Mouse (Mus musculus) limb, embryonic 15.5 days (tissue): Measurements from ENCODE around the gene Scn3b. TPM values are rescaled to one million over a fixed set of nuclear protein-coding genes. Genes with fewer than 3 reads are reported as not detected.
A peak's percentile ranks its signal among the peaks of the same experiment; 100 is the strongest.

Source experiments
- ATAC-seq: fragments of 200-750 bp; cut with Nextera tagmentation; 2 replicates; pipeline ENCODE4 v1.8.0; 2017; ENCODE audit warnings: low read depth, moderate TSS enrichment; ENCODE audit not compliant: insufficient number of reproducible peaks, low FRiP score, low TSS enrichment
- H3K27ac ChIP-seq: fragments of 300-500 bp; sonication (generic); 2 replicates; pipeline ENCODE4 v1.5.1; 2015; ENCODE audit warnings: moderate library complexity, mild to moderate bottlenecking, inconsistent platforms
- H3K27me3 ChIP-seq: fragments of 300-500 bp; sonication (generic); 2 replicates; pipeline ENCODE4 v1.6.1; 2015; ENCODE audit warnings: inconsistent platforms
- H3K36me3 ChIP-seq: fragments of 300-500 bp; sonication (generic); 2 replicates; pipeline ENCODE4 v1.6.1; 2015; ENCODE audit warnings: inconsistent platforms
- H3K4me1 ChIP-seq: fragments of 300-500 bp; sonication (generic); 2 replicates; pipeline ENCODE4 v1.6.1; 2015; ENCODE audit warnings: inconsistent platforms
- H3K4me2 ChIP-seq: fragments of 300-500 bp; sonication (generic); 2 replicates; pipeline ENCODE4 v1.6.1; 2015; ENCODE audit warnings: mild to moderate bottlenecking, inconsistent platforms
- H3K4me3 ChIP-seq: fragments of 300-500 bp; sonication (generic); 2 replicates; pipeline ENCODE4 v1.5.1; 2015; ENCODE audit warnings: mild to moderate bottlenecking, inconsistent platforms
- H3K9ac ChIP-seq: fragments of 300-500 bp; sonication (generic); 2 replicates; pipeline ENCODE4 v1.6.1; 2015; ENCODE audit warnings: inconsistent platforms
- H3K9me3 ChIP-seq: fragments of 300-500 bp; sonication (generic); 2 replicates; pipeline ENCODE4 v1.6.1; 2016; ENCODE audit warnings: inconsistent platforms
- WGBS: fragments of 180-500 bp; shearing (Covaris S2); methylation state at CpG from one replicate; pipeline ENCODE4 v1.1.7; 2015; 5-methylcytosine and 5-hydroxymethylcytosine counted together
- polyA plus RNA-seq: library from polyadenylated mRNA; unstranded; fragments of >200 nt; fragmentation: Nextera tagmentation; extraction: Ambion mirVana; gene quantifications from 2 replicates; pipeline ENCODE4 v1.2.1, GENCODE M21; 2015

Scn3b gene
- polyA plus RNA-seq, 1 experiment from 2014 or later, result 11.0 TPM

GRCm38 (mm10) chr9:40241951-40242888 is 26.8 kb upstream of the Scn3b start:
- H3K36me3 ChIP-seq, result no peaks in the 10 kb centered on the region
- 56% methylated on average over 13 of the region's 13 CpGs for WGBS
- H3K4me2 ChIP-seq, result peak overlapping the region; percentile 71
- H3K9me3 ChIP-seq, result no peaks in the 10 kb centered on the region
- 0 out of 2 replicates have a peak overlapping the region, but pooled peaks have one; percentile 4 for H3K27ac ChIP-seq
- peaks cover 17% of the 10 kb centered on the region for H3K27me3 ChIP-seq
- peak overlapping the region; percentile 41 for H3K4me3 ChIP-seq
- H3K9ac ChIP-seq, result no peak overlapping the region
- H3K4me1 ChIP-seq, result peaks cover 9% of the 10 kb centered on the region
- no peak for ATAC-seq

- peaks cover 9% of the 10 kb centered on the region for H3K27me3 ChIP-seq
- H3K4me2 ChIP-seq, result no peak overlapping the region
- peaks cover 9% of the 10 kb centered on the region for H3K4me1 ChIP-seq
- H3K9me3 ChIP-seq, result no peaks in the 10 kb centered on the region
- 0 out of 2 replicates have a peak overlapping the region, but pooled peaks have one; percentile 17 for H3K27ac ChIP-seq
- H3K4me3 ChIP-seq, result no peak overlapping the region
- 47% methylated on average over 9 of the region's 9 CpGs for WGBS
- no peak overlapping the region for H3K9ac ChIP-seq
- ATAC-seq, result no peak
- no peaks in the 10 kb centered on the region for H3K36me3 ChIP-seq
These were observed 23.6 kb upstream of the Scn3b start for GRCm38 (mm10) chr9:40245466-40245865.

- H3K27ac ChIP-seq, result 0 out of 2 replicates have a peak overlapping the region, but pooled peaks have one; percentile 17
- no peak overlapping the region for H3K4me2 ChIP-seq
- H3K36me3 ChIP-seq, result no peaks in the 10 kb centered on the region
- WGBS, result 76% methylated on average over 7 of the region's 7 CpGs
- peaks cover 3% of the 10 kb centered on the region; the same call in 1 of the 2 replicates for H3K27me3 ChIP-seq
- no peak overlapping the region for H3K9ac ChIP-seq
- no peak for ATAC-seq
- no peaks in the 10 kb centered on the region for H3K9me3 ChIP-seq
- peaks cover 8% of the 10 kb centered on the region for H3K4me1 ChIP-seq
- H3K4me3 ChIP-seq, result no peak overlapping the region
These were observed 22.9 kb upstream of the Scn3b start for GRCm38 (mm10) chr9:40245974-40246665.

- Histone ChIP-seq H3K27ac (no peak overlapping the region), H3K4me3 (no peak overlapping the region), H3K4me1 (peaks cover 2% of the 10 kb centered on the region), H3K27me3 (no peaks in the 10 kb centered on the region), H3K9me3 (no peaks in the 10 kb centered on the region), H3K36me3 (no peaks in the 10 kb centered on the region), H3K9ac (no peak overlapping the region), H3K4me2 (no peak overlapping the region)
- ATAC-seq, result 0 out of 2 replicates have a peak, but pooled peaks have one; percentile 48
- 74% methylated on average over 6 of the region's 6 CpGs for WGBS
These were observed 22.3 kb upstream of the Scn3b start for GRCm38 (mm10) chr9:40246702-40247101.

GRCm38 (mm10) chr9:40249106-40249505 is 19.9 kb upstream of the Scn3b start:
- ATAC-seq, result no peak
- Histone ChIP-seq H3K27me3 (no peaks in the 10 kb centered on the region), H3K36me3 (no peaks in the 10 kb centered on the region), H3K4me3 (no peak overlapping the region), H3K4me2 (no peak overlapping the region), H3K9ac (no peak overlapping the region), H3K4me1 (no peaks in the 10 kb centered on the region), H3K27ac (no peak overlapping the region), H3K9me3 (no peaks in the 10 kb centered on the region)
- 45% methylated on average over 1 of the region's 1 CpGs for WGBS

- 71% methylated on average over 3 of the region's 3 CpGs for WGBS
- H3K9me3 ChIP-seq, result no peaks in the 10 kb centered on the region
- no peak for ATAC-seq
These were observed 16.6 kb upstream of the Scn3b start for GRCm38 (mm10) chr9:40252459-40252858.

GRCm38 (mm10) chr9:40263874-40264273 is 5.1 kb upstream of the Scn3b start:
- H3K4me2 ChIP-seq, result no peak overlapping the region
- no peak overlapping the region for H3K9ac ChIP-seq
- peaks cover 6% of the 10 kb centered on the region for H3K27me3 ChIP-seq
- WGBS, result 52% methylated on average over 6 of the region's 6 CpGs
- no peak overlapping the region for H3K27ac ChIP-seq
- no peak for ATAC-seq
- no peak overlapping the region for H3K4me3 ChIP-seq
- H3K9me3 ChIP-seq, result no peaks in the 10 kb centered on the region
- H3K4me1 ChIP-seq, result peaks cover 9% of the 10 kb centered on the region
- H3K36me3 ChIP-seq, result no peaks in the 10 kb centered on the region

More at GRCm38 (mm10) chr9:40252459-40252858, 16.6 kb upstream of the Scn3b start:
- no peaks in the 10 kb centered on the region for H3K4me1 ChIP-seq
- H3K27me3 ChIP-seq, result no peaks in the 10 kb centered on the region
- H3K4me2 ChIP-seq, result no peak overlapping the region
- no peak overlapping the region for H3K4me3 ChIP-seq
- no peaks in the 10 kb centered on the region for H3K36me3 ChIP-seq
- H3K27ac ChIP-seq, result no peak overlapping the region
- no peak overlapping the region for H3K9ac ChIP-seq

GRCm38 (mm10) chr9:40268040-40268747 is 823 bp upstream of the Scn3b start:
- Histone ChIP-seq H3K4me2 (peak overlapping the region; percentile 61), H3K36me3 (no peaks in the 10 kb centered on the region), H3K4me3 (peak overlapping the region; percentile 37), H3K27me3 (peaks cover 22% of the 10 kb centered on the region), H3K9me3 (no peaks in the 10 kb centered on the region), H3K4me1 (peaks cover 18% of the 10 kb centered on the region), H3K27ac (no peak overlapping the region), H3K9ac (no peak overlapping the region)
- WGBS, result 12% methylated on average over 21 of the region's 21 CpGs
- ATAC-seq, result peak; percentile 41; the same call in 1 of the 2 replicates

GRCm38 (mm10) chr9:40268748-40269102 is 292 bp upstream of the Scn3b start:
- Histone ChIP-seq H3K9ac (no peak overlapping the region), H3K4me2 (peak overlapping the region; percentile 61), H3K9me3 (no peaks in the 10 kb centered on the region), H3K4me1 (peaks cover 18% of the 10 kb centered on the region), H3K4me3 (peak overlapping the region; percentile 37), H3K27me3 (peaks cover 22% of the 10 kb centered on the region), H3K36me3 (no peaks in the 10 kb centered on the region), H3K27ac (0 out of 2 replicates have a peak overlapping the region, but pooled peaks have one; percentile 0)
- no peak for ATAC-seq
- WGBS, result 10% methylated on average over 4 of the region's 4 CpGs

- H3K9me3 ChIP-seq, result no peaks in the 10 kb centered on the region
- peaks cover 18% of the 10 kb centered on the region for H3K4me1 ChIP-seq
- H3K27ac ChIP-seq, result no peak overlapping the region
- WGBS, result 28% methylated on average over 8 of the region's 8 CpGs
- H3K4me2 ChIP-seq, result peak overlapping the region; percentile 61; the same call in 1 of the 2 replicates
- H3K36me3 ChIP-seq, result no peaks in the 10 kb centered on the region
- peaks cover 22% of the 10 kb centered on the region for H3K27me3 ChIP-seq
- H3K9ac ChIP-seq, result no peak overlapping the region
- H3K4me3 ChIP-seq, result peak overlapping the region; percentile 37
- ATAC-seq, result no peak
These were observed 863 bp downstream of the Scn3b start for GRCm38 (mm10) chr9:40269880-40270279.

- Histone ChIP-seq H3K4me3 (no peak overlapping the region), H3K4me1 (peaks cover 18% of the 10 kb centered on the region), H3K4me2 (no peak overlapping the region), H3K27ac (no peak overlapping the region), H3K9me3 (no peaks in the 10 kb centered on the region), H3K27me3 (peaks cover 22% of the 10 kb centered on the region), H3K9ac (no peak overlapping the region), H3K36me3 (no peaks in the 10 kb centered on the region)
- no peak for ATAC-seq
- WGBS, result 59% methylated on average over 3 of the region's 3 CpGs
These were observed 2.1 kb downstream of the Scn3b start for GRCm38 (mm10) chr9:40271075-40271474.
